Mouse (Mus musculus): ENCODE measurements around the gene Nemp1. TPM values are rescaled to one million over a fixed set of nuclear protein-coding genes. Genes with fewer than 3 reads are reported as not detected.
"Not testable (repeated sequence)": the region's sequence is repeated elsewhere in the genome, so short reads cannot be mapped to it uniquely, and the experiment has no call there.

The Nemp1 gene
- total RNA-seq, 2 experiments from 2014 or later, result 4.1 to 4.7 TPM

- Histone ChIP-seq H3K4me3 (no peak overlapping the region), H3K27ac (no peak overlapping the region)
- DNase-seq (ENCODE audit: extremely low spot score in 1 of 2, low spot score in 2 of 2), result no peak
- no peak for TF ChIP-seq CTCF (IDR thresholded peaks at IDR 0.05)
- intact Hi-C loops (cut with DNase I), result no loop called here
These were observed 13.6 kb upstream of the Nemp1 start for GRCm38 (mm10) chr10:127652906-127653638.

DNA sequence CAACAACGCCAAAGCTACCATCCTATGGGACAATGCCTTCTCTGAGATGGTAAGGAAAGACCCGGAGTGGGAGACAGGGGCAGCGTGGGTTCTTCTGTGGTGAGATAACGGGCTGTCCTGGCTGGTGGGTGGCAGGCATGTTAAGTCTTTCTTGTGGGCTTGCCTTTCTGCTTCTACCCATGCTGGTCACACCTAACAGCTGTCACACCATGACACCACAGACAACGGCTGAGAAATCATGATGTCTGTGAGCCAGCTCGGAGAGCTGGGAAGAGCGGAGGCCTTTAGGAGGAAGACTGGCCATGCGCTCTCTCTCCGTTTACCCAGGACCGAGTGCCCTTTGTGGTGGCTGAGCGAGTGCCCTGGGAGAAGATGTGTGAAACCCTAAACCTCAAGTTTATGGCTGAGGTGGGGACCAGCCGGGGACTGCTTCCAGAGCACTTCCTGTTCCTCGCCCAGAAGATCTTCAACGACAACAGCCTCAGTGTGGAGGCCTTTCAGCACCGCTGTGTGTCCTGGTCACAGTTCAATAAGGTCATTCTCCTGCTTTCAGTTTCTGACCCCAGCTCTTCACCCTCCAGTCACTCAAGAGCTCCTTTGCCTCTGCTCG is 11.6 kb upstream of the Nemp1 start:
- intact Hi-C loops (cut with DNase I), result no loop called here
- no peak overlapping the region for H3K4me3 ChIP-seq
- H3K27ac ChIP-seq, result no peak overlapping the region
- no peak for TF ChIP-seq CTCF (IDR thresholded peaks at IDR 0.05)
- DNase-seq (ENCODE audit: extremely low spot score in 1 of 2, low spot score in 2 of 2), result no peak

DNA sequence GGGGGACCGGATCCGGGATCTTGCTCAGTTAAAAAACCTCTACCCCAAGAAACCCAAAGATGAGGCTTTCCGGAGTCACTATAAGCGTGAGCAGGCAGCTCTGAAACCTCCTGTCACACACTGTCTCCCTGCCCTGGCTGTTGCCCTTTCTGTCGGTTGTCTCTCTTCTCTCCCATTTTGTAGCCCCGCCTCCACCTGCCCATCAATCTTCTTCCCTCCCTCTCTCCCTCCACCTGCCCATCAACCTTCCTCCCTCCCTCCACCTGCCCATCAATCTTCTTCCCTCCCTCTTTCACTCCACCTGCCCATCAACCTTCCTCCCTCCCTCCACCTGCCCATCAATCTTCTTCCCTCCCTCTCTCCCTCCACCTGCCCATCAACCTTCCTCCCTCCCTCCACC is 9.1 kb upstream of the Nemp1 start:
- DNase-seq (ENCODE audit: extremely low spot score in 1 of 2, low spot score in 2 of 2); H3K4me3 ChIP-seq; intact Hi-C loops (cut with DNase I); H3K27ac ChIP-seq: not testable (repeated sequence)

GRCm38 (mm10) chr10:127658076-127658475 is 8.6 kb upstream of the Nemp1 start:
- TF ChIP-seq CTCF (IDR thresholded peaks at IDR 0.05), result no peak
- DNase-seq (ENCODE audit: extremely low spot score in 1 of 2, low spot score in 2 of 2), result no peak
- intact Hi-C loops (cut with DNase I), result no loop called here

DNA sequence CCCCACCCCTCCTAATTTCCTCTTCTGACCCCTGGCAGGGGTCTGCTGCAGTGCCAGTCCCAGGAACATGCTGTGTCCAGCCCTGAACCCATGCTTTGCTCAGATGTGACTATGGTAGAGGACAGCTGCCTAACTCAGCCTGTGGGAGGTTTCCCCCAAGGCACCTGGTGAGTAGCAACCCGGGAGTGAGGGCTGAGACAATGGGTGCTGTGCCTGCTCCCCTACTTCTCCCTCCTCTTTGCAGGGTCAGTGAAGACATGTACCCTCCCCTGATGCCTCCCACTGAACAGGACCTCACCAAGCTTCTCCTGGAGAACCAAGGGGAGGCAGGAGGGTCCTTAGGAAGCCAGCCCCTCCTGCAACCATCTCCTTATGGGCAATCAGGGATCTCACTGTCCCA is 7.2 kb upstream of the Nemp1 start:
- TF ChIP-seq CTCF (IDR thresholded peaks at IDR 0.05), result no peak
- DNase-seq (ENCODE audit: extremely low spot score in 1 of 2, low spot score in 2 of 2), result no peak
- H3K27ac ChIP-seq, result no peak overlapping the region
- no peak overlapping the region for H3K4me3 ChIP-seq
- intact Hi-C loops (cut with DNase I), result no loop called here

More at GRCm38 (mm10) chr10:127658076-127658475, 8.6 kb upstream of the Nemp1 start:
- no peak overlapping the region for H3K4me3 ChIP-seq
- no peak overlapping the region for H3K27ac ChIP-seq

DNA sequence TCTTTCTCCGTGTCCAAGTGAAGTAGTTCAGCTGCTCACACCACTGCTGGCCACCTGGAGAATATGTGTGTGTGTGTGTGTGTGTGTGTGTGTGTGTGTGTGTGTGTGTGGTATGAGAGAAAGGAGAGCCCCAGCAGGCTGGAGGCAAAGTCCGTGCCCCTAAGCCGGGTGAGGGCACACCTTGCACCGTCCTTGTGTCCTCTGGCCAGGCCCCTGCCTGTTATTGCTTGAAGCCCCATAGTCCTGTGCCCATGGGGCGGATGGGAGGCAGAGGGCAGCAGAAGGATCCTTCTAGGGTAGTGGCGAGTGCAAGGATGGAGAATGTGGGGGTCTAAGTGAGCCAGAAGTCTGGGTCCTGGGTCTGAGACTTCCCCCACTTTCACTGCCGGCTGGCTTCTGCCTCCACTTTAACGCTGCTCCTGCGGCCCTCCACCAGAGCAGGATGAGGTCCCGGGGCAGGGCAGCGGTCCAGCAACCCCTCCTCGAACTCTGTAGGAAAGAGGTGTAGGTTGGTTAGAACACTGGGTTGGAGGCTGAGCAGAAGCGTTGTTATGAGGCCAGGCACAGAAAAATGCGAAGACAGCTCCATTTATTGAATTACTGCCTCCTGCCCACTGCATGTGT is 5.3 kb upstream of the Nemp1 start:
- H3K4me3 ChIP-seq, result peak overlapping the region; percentile 30
- intact Hi-C loops (cut with DNase I), result no loop called here
- H3K27ac ChIP-seq, result peak overlapping the region; percentile 85

DNA sequence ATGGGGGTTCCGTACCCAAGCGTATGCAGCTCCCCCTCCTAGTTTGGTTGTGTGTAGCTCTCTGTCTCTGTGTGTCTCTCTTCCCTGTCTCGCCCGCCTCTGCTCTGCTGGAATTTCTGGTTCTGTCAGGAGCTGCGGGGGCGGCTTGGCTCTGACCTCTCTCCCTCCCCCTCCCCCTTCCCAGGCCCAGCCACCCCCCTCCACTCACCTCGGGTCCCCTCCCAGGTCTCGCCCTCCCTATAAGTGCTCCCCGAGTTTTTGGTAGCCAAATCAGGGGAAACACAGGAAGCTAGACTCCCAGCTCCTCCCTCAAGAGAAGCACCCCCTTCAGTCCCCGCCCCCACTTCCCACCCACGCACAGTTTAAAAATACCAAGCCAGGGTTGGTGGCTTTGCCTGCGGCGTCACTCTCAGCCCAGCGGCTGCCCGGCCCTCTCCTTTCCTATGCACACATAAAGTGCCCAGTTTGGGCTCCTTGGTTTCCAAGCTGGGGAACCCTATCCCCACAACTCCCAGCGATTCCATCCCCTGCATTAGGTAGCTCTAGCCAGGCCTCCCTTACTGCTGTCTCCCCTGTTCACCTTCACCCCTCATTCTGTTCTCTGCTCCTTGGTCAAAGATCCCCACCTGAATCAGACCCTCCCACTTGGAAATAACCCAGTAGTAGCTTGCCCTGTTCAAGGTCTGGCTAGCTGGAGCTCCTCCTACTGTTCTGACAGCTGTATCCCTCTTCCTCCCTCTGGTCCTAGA is 4.6 kb upstream of the Nemp1 start:
- DNase-seq (ENCODE audit: extremely low spot score in 1 of 2, low spot score in 2 of 2), result peak; percentile 54 to 62
- Histone ChIP-seq H3K27ac (peak overlapping the region; percentile 85), H3K4me3 (peak overlapping the region; percentile 30)
- no peak for TF ChIP-seq CTCF (IDR thresholded peaks at IDR 0.05)
- intact Hi-C loops (cut with DNase I), result no loop called here

More for the DNA sequence above, 5.3 kb upstream of the Nemp1 start:
- TF ChIP-seq CTCF (IDR thresholded peaks at IDR 0.05), result no peak
- no peak for DNase-seq (ENCODE audit: extremely low spot score in 1 of 2, low spot score in 2 of 2)

- peak overlapping the region; percentile 85 for H3K27ac ChIP-seq
- DNase-seq (ENCODE audit: extremely low spot score in 1 of 2, low spot score in 2 of 2), result no peak
- intact Hi-C loops (cut with DNase I), result no loop called here
- TF ChIP-seq CTCF (IDR thresholded peaks at IDR 0.05), result peak; percentile 26
- peak overlapping the region; percentile 30 for H3K4me3 ChIP-seq
These were observed 3.9 kb upstream of the Nemp1 start for GRCm38 (mm10) chr10:127662666-127663253.

DNA sequence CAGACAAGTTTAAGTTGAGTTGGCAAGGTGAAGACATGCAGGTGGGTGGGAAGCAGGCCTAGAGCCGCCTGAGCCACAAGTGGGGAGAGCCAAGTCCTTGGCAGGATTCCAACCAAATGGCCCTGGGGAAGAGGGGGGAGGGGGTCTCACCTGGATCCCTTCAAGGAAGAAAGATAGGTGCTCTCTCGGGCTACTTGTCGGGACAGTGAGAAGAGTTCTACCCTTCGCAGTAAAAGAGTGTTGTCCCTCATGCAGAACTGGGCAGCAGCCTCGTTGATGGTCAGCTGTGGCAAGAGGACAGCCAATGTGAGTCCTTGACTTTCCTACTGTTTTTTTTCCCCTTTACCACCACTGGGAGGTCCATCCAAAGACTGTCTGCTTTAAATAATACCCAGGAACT is 3.1 kb upstream of the Nemp1 start:
- H3K4me3 ChIP-seq, result peak overlapping the region; percentile 84; the same call in 1 of the 2 replicates
- no peak for TF ChIP-seq CTCF (IDR thresholded peaks at IDR 0.05)
- peak overlapping the region; percentile 53; the same call in 1 of the 2 replicates for H3K27ac ChIP-seq
- DNase-seq (ENCODE audit: extremely low spot score in 1 of 2, low spot score in 2 of 2), result no peak
- intact Hi-C loops (cut with DNase I), result no loop called here

GRCm38 (mm10) chr10:127664166-127664565 is 2.5 kb upstream of the Nemp1 start:
- intact Hi-C loops (cut with DNase I), result no loop called here
- no peak for TF ChIP-seq CTCF (IDR thresholded peaks at IDR 0.05)
- peak overlapping the region; percentile 53; the same call in 1 of the 2 replicates for H3K27ac ChIP-seq
- peak overlapping the region; percentile 84 for H3K4me3 ChIP-seq
- DNase-seq (ENCODE audit: extremely low spot score in 1 of 2, low spot score in 2 of 2), result no peak

- intact Hi-C loops (cut with DNase I), result no loop called here
- H3K27ac ChIP-seq, result peak overlapping the region; percentile 98; the same call in 1 of the 2 replicates
- no peak for DNase-seq (ENCODE audit: extremely low spot score in 1 of 2, low spot score in 2 of 2)
- H3K4me3 ChIP-seq, result peak overlapping the region; percentile 84
- no peak for TF ChIP-seq CTCF (IDR thresholded peaks at IDR 0.05)
These were observed 1.8 kb upstream of the Nemp1 start for GRCm38 (mm10) chr10:127664891-127665290.
